Mouse (Mus musculus): ENCODE measurements around the gene Gucy2d. TPM values are rescaled to one million over a fixed set of nuclear protein-coding genes. Genes with fewer than 3 reads are reported as not detected.

The Gucy2d gene
- total RNA-seq, 1 experiment from 2014 or later: not detected

DNA sequence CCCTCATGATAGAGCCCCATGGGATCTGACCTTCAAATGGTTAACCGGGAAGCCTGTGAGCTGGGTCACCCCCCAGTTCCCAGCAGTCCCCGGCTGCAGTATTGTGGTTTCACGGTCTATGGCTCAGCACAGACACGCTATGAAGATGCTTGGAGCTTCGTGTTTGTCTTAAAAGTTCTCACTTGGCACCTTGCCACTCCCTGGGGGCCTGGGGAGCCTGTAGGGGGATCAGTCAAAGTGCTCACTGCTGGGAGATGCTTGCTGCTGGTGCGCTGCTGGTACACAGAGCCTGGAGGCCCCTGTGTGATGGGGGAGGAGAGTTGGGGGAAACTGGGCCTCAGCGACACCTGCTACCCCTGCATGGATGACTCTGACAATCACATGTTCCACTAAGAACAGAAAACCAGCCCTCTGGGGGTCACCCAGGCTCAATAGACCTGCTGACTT is 46.3 kb downstream of the Gucy2d start:
- no peak for ATAC-seq (replicated peaks; ENCODE audit: insufficient number of reproducible peaks, low FRiP score, low TSS enrichment, poor library complexity, severe bottlenecking)

DNA sequence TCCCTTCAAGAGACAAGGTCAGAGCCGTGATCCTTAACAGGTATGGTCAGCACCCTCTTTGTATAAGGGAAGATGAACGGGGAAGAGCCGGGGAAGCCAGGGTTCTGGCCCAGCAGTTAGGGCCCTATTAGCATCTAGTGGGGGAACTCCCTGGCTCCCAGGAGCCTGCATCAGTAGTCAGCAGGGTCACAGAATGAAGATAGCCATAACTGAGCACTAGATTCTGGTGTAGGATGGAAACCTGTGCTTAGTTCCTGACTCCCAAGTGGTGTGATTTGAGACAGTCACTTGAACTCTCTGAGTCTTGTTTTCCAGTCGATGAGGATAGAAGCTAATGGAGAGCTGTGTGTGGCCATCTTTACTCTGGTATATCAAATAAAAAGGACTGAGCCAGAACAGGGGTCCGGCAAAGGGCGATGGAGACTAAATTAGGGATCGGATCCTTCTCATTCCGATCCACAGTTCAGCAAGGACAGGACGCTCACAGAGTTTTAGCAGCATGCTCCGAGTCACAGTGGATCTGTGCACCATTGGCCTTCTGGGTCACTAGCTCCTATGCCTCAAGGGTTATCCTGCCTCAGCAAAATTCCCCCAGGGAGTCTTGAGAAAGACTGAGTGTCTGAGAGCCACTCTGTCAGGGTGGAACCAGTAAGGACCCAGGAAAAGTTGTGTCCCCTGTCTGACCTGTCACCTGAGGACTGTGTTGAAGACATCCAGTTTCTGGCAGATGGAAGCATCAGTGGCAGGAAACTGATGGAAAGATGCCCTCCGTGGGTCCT is 47.2 kb downstream of the Gucy2d start:
- ATAC-seq (replicated peaks; ENCODE audit: insufficient number of reproducible peaks, low FRiP score, low TSS enrichment, poor library complexity, severe bottlenecking): no peak

DNA sequence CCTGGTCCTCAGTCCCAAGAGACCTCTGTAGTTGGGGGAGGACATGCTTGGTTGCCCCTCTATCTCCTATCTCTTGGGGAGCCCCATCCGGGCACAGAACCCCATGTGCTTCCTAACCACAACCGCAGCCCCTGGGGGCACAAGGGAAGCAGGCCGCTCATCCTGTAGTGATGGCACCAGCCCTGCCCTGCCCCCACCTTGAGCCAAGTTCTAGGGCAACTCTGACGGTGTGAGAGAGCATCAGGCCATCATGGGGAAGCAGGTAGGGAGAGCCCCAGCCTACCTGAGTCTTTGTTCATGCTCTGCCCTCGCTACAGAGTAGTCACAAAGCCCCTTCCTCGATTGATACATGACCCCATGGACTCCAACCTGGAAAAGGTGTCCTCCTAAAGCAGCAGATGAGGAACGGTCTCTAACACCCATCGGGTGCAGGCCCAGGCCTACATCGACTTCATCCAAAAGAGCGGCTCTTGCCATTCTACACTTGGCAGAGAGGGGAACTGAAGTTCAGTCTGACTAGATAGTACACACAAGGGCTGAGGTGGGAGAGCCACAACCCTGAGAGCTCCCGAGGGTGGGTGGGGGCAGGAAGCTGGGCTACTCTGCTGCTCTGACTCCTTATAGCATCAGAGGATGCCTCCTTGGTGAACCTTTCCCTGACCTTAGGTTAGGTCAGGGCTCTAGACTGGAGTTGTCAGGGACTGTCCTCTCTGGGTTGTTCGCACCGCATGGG is 48.3 kb downstream of the Gucy2d start:
- peak; percentile 24; the same call in 1 of the 2 replicates for ATAC-seq (replicated peaks; ENCODE audit: insufficient number of reproducible peaks, low FRiP score, low TSS enrichment, poor library complexity, severe bottlenecking)

DNA sequence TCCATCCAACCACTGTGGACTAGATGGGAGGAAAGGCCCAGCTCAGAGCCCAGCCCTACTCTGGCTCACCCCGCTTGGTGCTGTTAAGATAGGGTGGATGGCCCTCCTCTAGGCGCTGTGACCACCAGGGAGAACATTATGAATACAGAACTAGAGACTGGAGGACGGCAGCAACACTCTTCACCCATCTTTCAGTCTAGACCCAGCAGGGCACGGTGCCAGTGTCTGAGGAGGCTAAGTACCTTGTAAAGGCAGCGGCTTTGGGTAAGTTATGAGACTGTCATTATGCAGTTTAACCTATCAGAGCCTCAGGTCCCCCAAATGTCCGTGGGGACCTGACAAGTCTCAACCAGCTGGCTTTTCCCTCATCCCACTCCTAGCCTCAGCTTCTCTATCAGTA is 48.9 kb downstream of the Gucy2d start, which contains the start of gene Lrrc32:
Gene Lrrc32, plus strand, starts transcription at position 153 of the 400 bp plus-strand sequence.
- no peak for ATAC-seq (replicated peaks; ENCODE audit: insufficient number of reproducible peaks, low FRiP score, low TSS enrichment, poor library complexity, severe bottlenecking)

DNA sequence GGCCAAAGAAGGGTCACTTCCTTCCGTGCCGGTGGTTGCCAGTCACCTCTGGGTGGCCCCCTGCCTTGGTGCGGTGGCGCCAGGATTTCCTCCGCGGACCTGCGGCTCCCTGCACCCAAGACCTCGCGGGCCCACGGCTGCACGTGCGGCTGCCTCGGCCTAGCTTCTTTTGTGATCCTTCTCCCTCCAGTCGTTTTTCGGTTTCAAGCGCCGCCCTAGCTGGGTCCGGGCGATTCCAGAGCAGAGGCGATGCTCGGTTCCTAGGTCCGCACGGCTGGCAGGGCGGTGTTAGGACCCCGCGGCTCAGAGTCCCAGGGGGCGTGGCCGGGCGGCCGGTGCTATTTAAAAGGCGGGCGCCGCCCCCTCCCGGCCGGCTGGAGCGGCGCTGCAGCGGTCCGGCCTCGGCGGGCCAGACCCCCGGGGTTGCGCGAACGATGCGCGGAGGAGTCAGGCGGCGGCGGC is 49.4 kb downstream of the Gucy2d start:
- ATAC-seq (replicated peaks; ENCODE audit: insufficient number of reproducible peaks, low FRiP score, low TSS enrichment, poor library complexity, severe bottlenecking): no peak; the same call in 1 of the 2 replicates

DNA sequence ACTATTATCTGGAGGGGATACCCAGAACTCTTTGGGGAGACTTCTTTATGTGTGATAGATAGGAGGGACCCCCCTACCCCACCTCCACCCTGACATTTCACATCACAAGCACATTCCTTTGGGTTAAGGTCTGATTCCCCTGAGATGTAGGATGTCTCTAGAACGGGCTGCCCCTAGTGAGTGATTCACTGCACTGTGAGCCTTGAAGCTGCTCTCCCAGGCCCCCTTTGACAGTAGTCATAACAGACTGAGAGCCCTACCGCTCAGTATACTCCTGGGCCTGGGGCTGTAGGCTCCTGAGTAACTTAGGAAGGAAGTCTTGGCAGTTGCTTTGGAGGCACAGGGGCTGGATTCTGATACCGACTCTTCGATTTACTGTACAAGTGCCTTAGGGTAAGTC is 50.1 kb downstream of the Gucy2d start:
- no peak for ATAC-seq (replicated peaks; ENCODE audit: insufficient number of reproducible peaks, low FRiP score, low TSS enrichment, poor library complexity, severe bottlenecking)

DNA sequence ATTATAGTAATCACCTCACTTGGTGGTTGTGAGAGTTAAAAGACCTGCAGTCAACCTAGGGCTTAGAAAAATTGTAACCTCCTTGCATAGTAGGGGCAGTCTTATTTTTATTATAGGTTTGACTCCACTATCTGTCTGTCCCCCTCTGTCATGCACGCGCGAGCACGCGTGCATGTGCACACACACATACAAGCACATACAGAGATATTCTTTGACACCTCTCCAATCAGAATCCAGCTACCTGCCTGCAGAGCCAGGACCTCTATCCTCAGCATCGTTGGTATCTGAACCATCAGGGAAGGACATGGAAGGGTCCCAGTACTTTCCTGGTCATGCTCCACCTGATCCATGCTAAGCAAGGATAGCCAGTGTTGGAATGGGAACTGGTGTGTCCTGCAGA is 50.7 kb downstream of the Gucy2d start:
- ATAC-seq (replicated peaks; ENCODE audit: insufficient number of reproducible peaks, low FRiP score, low TSS enrichment, poor library complexity, severe bottlenecking): no peak

DNA sequence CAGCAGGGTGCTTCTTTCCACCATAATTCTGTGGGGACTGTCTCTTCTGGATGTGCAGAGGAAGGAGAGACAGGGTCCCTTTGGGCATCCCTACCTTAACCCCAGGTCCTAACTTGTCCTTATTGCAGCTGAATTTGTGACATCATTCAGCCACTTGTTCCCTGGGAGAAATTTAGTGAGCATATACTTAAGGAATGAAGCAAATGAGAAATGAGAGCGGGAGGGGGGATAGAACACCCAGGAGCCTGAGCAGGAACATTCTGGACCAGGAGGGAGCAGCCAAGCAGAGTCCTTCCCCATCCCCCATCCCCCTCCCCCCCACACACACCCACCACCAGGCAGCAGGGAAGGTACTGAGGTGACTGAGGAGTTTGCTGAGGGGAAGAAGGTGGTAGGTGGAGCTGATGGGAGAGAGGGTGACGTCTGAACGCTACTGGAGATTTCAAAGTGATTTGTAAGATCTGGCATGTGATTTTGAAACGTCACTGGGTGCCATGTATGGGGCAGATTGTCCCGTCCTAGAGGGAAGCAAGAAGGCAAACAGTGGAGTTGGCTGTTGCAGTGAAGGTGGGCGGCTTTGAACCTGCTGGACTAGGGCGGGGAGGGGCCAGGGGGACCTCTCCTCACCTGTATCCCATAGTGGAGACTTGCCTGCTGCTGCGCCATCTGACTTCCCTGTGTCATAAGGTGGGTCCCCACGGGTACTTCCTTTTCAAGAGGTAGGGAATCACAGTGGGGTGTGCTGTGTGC is 51.4 kb downstream of the Gucy2d start:
- ATAC-seq (replicated peaks; ENCODE audit: insufficient number of reproducible peaks, low FRiP score, low TSS enrichment, poor library complexity, severe bottlenecking): no peak

DNA sequence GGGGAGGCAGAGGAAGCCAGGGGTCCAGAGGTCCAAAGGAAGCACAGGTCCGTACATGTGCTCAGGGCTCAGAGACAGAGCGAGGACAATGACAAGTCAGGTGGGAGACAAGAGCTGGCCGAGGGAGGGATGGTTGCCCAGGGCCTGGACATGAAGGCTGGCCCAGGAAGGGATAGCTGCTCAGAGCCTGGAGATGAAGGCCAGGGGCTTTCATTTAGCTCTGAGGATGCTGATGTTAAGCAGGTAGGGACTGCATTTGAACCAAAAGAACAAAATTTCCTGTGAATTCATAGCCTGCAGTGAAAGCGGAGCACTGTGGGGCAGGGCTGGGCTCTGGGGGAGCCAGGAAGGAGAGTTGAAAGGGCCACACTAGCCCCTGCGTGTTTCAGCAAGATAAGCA is 52.1 kb downstream of the Gucy2d start:
- ATAC-seq (replicated peaks; ENCODE audit: insufficient number of reproducible peaks, low FRiP score, low TSS enrichment, poor library complexity, severe bottlenecking): no peak

DNA sequence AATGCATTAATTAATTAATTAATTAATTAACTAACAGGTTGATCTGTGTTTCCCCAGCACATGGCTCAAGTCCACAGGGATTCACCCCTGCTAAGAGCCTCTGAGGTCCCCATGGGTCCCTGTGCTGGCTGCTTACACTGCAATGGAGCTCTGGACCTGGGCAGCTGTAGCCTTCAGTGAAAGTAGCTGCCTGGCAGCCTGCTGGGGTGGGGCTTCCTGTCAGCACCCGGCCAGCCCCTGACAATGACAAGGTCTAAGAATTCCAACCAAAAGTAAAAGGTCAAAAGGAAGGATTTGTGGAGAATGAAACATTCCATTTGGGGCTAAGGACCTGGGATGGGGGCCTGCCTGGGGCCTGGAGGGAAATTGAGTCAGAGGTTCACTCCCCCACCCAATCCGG is 53.1 kb downstream of the Gucy2d start:
- ATAC-seq (replicated peaks; ENCODE audit: insufficient number of reproducible peaks, low FRiP score, low TSS enrichment, poor library complexity, severe bottlenecking): no peak

DNA sequence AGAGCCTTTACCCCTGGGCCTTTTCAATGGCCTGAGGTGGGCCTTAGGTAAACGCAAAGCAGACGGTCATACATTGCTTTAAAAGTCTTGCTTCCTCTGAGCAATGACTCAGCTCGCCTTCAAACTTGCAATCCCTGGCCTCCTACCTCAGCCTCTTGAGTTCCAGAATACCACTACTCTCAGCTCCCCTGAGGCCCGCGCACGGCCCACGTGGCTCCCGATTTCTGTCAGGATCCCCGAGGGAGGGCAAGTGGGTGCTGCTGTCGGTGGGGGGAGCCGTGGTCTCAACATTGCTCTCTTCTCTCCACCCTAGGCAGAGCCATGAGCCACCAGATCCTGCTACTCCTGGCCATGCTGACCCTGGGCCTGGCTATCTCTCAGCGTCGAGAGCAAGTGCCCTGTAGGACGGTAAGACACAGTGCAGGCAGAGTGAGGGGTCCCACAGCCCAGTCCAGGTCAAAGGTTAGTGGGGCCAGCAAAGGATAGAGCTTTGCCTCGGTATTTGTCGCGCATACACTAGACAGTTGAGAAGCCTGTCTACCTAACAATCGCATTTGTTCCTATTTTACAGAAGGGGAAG is 53.8 kb downstream of the Gucy2d start:
- ATAC-seq (replicated peaks; ENCODE audit: insufficient number of reproducible peaks, low FRiP score, low TSS enrichment, poor library complexity, severe bottlenecking): no peak

DNA sequence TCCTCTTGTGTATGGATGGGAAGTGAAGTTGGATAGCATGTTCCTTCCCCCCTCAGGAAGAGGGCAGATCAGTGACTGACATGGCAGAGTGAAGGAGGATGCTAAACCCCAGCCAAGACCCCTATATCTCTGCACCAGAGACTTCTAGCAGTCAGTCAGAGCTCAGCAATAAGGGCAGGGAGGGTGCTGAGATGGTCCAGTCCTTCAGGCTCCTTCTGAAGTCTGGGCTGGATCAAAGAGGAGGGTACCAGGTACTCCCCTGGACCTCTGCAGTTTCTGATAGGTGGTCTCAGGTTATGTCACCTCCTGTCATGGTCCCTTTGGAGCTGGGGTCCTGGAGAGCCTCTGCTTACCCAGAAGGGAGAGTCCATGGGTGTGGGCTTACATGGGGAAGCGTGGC is 55.4 kb downstream of the Gucy2d start:
- no peak for ATAC-seq (replicated peaks; ENCODE audit: insufficient number of reproducible peaks, low FRiP score, low TSS enrichment, poor library complexity, severe bottlenecking)

DNA sequence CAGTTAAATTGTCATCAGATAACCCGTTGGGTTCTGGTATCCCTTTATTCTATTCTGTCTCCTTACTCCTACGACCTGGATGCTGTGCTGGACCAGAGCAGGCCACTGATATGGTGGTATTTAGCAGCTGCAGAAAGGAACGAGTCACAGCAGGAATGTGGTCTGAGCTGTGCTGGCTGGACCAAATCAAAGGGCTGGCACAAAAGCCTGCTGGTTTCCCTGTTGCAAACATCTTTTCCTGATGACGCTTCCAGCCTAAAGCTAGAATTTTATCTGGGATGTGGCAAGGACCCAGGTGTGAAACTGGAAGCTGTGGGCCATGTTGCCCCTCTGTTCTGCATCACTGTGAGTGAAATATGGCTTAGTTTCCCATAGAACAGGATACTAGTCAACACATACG is 57.2 kb downstream of the Gucy2d start:
- ATAC-seq (replicated peaks; ENCODE audit: insufficient number of reproducible peaks, low FRiP score, low TSS enrichment, poor library complexity, severe bottlenecking): no peak

DNA sequence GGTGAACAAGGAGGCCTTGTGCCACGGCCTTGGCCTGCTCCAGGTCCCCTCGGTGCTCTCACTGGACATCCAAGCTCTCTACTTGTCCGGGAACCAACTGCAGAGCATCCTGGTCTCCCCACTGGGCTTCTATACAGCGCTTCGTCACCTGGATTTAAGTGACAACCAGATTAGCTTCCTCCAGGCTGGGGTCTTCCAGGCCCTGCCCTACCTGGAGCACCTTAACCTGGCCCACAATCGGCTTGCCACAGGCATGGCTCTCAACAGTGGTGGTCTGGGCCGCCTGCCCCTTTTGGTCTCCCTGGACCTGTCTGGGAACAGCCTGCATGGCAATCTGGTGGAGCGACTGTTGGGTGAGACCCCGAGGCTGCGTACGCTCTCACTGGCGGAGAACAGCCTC is 57.9 kb downstream of the Gucy2d start:
- no peak for ATAC-seq (replicated peaks; ENCODE audit: insufficient number of reproducible peaks, low FRiP score, low TSS enrichment, poor library complexity, severe bottlenecking)

DNA sequence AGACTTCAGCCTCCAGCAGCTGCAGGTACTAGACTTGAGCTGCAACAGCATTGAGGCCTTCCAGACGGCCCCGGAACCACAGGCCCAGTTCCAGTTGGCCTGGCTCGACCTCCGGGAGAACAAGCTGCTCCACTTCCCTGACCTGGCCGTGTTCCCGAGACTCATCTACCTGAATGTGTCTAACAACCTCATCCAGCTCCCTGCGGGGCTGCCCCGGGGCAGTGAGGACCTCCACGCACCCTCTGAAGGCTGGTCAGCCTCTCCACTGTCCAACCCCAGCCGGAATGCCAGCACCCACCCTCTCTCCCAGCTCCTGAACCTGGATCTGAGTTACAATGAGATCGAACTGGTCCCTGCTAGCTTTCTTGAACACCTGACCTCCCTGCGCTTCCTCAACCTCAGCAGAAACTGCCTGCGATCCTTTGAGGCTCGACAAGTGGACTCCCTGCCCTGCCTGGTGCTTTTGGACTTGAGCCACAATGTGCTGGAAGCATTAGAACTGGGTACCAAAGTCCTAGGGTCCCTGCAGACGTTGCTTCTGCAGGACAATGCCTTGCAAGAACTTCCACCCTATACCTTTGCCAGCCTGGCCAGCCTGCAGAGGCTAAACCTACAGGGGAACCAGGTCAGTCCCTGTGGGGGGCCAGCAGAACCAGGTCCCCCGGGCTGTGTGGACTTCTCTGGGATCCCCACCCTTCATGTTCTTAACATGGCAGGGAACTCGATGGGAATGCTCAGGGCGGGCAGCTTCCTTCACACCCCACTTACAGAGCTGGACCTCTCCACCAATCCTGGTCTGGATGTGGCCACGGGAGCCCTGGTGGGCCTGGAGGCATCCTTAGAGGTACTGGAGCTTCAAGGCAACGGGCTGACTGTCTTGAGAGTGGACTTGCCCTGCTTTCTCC is 58.7 kb downstream of the Gucy2d start:
- ATAC-seq (replicated peaks; ENCODE audit: insufficient number of reproducible peaks, low FRiP score, low TSS enrichment, poor library complexity, severe bottlenecking): no peak

DNA sequence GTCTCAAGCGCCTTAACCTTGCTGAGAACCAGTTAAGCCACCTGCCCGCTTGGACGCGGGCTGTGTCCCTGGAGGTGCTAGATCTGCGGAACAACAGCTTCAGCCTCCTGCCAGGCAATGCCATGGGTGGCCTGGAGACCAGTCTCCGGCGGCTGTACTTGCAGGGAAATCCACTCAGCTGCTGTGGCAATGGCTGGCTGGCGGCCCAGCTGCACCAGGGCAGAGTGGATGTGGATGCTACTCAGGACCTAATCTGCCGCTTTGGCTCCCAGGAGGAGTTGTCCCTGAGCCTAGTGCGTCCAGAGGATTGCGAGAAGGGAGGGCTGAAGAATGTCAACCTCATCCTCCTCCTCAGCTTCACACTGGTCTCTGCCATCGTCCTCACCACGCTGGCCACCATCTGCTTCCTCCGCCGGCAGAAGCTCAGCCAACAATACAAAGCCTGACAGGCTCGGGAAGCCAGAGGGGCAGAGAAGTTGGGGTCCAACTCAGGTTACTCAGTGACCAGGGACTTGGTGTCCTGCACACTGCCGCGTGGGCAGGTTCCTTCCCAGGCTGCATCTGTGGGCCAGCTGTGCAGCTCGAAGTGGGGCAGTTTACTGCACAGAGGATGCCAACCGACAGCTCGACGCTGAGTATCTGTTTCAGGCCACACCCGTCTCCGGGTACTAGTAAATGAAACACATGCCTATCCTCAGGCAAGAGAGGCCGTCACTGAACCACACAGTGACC is 59.5 kb downstream of the Gucy2d start:
- no peak for ATAC-seq (replicated peaks; ENCODE audit: insufficient number of reproducible peaks, low FRiP score, low TSS enrichment, poor library complexity, severe bottlenecking)

DNA sequence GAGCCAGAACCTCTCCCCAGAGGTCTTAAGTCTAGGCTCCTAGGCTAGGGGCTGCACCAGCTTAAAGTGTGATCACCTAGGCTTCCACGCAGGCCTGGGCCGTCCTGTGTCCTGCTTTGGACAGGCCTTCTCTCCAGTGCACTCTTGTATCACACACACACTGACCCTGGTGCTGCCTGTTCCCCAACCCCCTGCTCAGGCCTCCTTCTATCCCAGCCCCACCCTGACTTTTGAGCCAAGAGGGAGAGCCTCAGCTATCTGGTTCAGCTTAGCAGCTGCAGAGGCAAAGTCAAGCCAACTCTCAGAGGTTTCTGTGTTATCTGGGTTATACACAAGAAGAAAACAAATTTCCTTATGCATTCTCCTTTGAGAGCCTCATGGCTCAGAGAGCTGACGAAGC is 60.3 kb downstream of the Gucy2d start:
- no peak for ATAC-seq (replicated peaks; ENCODE audit: insufficient number of reproducible peaks, low FRiP score, low TSS enrichment, poor library complexity, severe bottlenecking)

Measured in monocyte, adult 5-6 weeks (primary cell).